Mouse (Mus musculus) ES-E14 (cell line): ENCODE data around the gene Satb1. TPM values are rescaled to one million over a fixed set of nuclear protein-coding genes. Genes with fewer than 3 reads are reported as not detected.

ENCODE experiments used
- DNase-seq: peaks from one replicate; pipeline ENCODE4 v3.0.0-alpha.2; 2013; ENCODE audit warnings: low read depth, low spot score
- H3K27ac ChIP-seq: 2 replicates; pipeline ENCODE4 v1.5.1; 2012; ENCODE audit warnings: low read depth, mild to moderate bottlenecking, low read length, moderate library complexity, mixed read lengths; ENCODE audit not compliant: poor library complexity, insufficient read depth, severe bottlenecking
- H3K36me3 ChIP-seq: 2 replicates; pipeline ENCODE4 v1.6.1; 2012; ENCODE audit warnings: mild to moderate bottlenecking, low read length, moderate library complexity, mixed read lengths; ENCODE audit not compliant: control insufficient read depth, poor library complexity, insufficient read depth, severe bottlenecking
- H3K4me1 ChIP-seq, 2 experiments: fragments of 150-350 bp in 1 of 2; sonication (generic) in 1 of 2; 2 replicates each; pipeline ENCODE4 v1.6.1; 2012; ENCODE audit warnings: low read length in 2 of 2, mild to moderate bottlenecking in 1 of 2, mixed read lengths in 1 of 2; ENCODE audit not compliant: control insufficient read depth in 2 of 2, insufficient read depth in 2 of 2, poor library complexity in 1 of 2
- H3K4me3 ChIP-seq, 2 experiments: fragments of 150-350 bp in 1 of 2; sonication (generic) in 1 of 2; 2 replicates each; pipeline ENCODE4 v1.5.1; 2012; ENCODE audit warnings: low read length in 2 of 2, low read depth in 1 of 2, mild to moderate bottlenecking in 1 of 2, mixed read lengths in 1 of 2; ENCODE audit not compliant: insufficient read depth in 1 of 2, poor library complexity in 1 of 2, severe bottlenecking in 1 of 2
- H3K9ac ChIP-seq: 2 replicates; pipeline ENCODE4 v1.6.1; 2012; ENCODE audit warnings: low read depth, mild to moderate bottlenecking, low read length, mixed read lengths; ENCODE audit not compliant: poor library complexity, insufficient read depth, severe bottlenecking
- H3K9me3 ChIP-seq: fragments of 150-350 bp; sonication (generic); 2 replicates; pipeline ENCODE4 v1.6.1; 2012; ENCODE audit warnings: low read depth, mild to moderate bottlenecking, low read length; ENCODE audit not compliant: control insufficient read depth, insufficient read depth
- CHD2 ChIP-seq: IDR thresholded peaks from 2 replicates; pipeline ENCODE4 v1.6.1; 2014; ENCODE audit warnings: mild to moderate bottlenecking, low read depth, low read length, inconsistent platforms
- HCFC1 ChIP-seq: IDR thresholded peaks from 2 replicates; pipeline ENCODE4 v1.6.1; 2012; ENCODE audit warnings: low read length, inconsistent platforms, borderline replicate concordance; ENCODE audit not compliant: insufficient read depth
- MAFK ChIP-seq: IDR thresholded peaks from 2 replicates; pipeline ENCODE4 v1.6.1; 2014; ENCODE audit warnings: mild to moderate bottlenecking, low read depth, low read length, inconsistent platforms; ENCODE audit not compliant: insufficient read depth
- ZC3H11A ChIP-seq: IDR thresholded peaks from 2 replicates; pipeline ENCODE4 v1.6.1; 2012; ENCODE audit warnings: low read depth, mild to moderate bottlenecking, inconsistent platforms, low read length, borderline replicate concordance
- ZNF384 ChIP-seq: IDR thresholded peaks from 2 replicates; pipeline ENCODE4 v1.6.1; 2012; ENCODE audit warnings: low read depth, low read length, inconsistent platforms
- in situ Hi-C, 2 experiments: fragments of 600-800 bp; cut with MboI; formaldehyde crosslinking; loops; one replicate each; pipeline ENCODE4 v1.15.1; 2025; ENCODE audit warnings: low sequenced_read_pairs in 2 of 2, inconsistent platforms in 1 of 2; ENCODE audit not compliant: unreplicated experiment in 2 of 2
- total RNA-seq: library from RNA; depleted of rRNA; stranded (reverse); fragments of 300-350 nt; gene quantifications from 2 replicates; pipeline ENCODE4 v1.2.3, GENCODE M21; 2012

Gene Satb1
- total RNA-seq, 1 experiment = 4.1 TPM

GRCm38 (mm10) chr17:51800208-51800607 is 32.9 kb downstream of the Satb1 start:
- H3K9ac ChIP-seq = no peak overlapping the region
- H3K4me3 ChIP-seq = no peak overlapping the region
- no peaks in the 10 kb centered on the region for H3K9me3 ChIP-seq
- in situ Hi-C loops = no loop called here
- no peak for TF ChIP-seq CHD2
- no peak for TF ChIP-seq HCFC1
- TF ChIP-seq ZNF384 = no peak
- no peak for TF ChIP-seq MAFK
- H3K4me1 ChIP-seq = no peaks in the 10 kb centered on the region
- H3K27ac ChIP-seq = no peak overlapping the region
- no peaks in the 10 kb centered on the region for H3K36me3 ChIP-seq
- no peak for DNase-seq

- in situ Hi-C loops = no loop called here
- TF ChIP-seq ZC3H11A (no peak), CHD2 (no peak), MAFK (no peak), ZNF384 (no peak), HCFC1 (no peak)
- Histone ChIP-seq H3K9ac (no peak overlapping the region), H3K4me3 (no peak overlapping the region), H3K9me3 (no peaks in the 10 kb centered on the region), H3K4me1 (no peaks in the 10 kb centered on the region), H3K36me3 (no peaks in the 10 kb centered on the region), H3K27ac (no peak overlapping the region)
- no peak for DNase-seq
Measured at GRCm38 (mm10) chr17:51796459-51796858, 36.6 kb downstream of the Satb1 start.

GRCm38 (mm10) chr17:51791226-51791625 is 41.9 kb downstream of the Satb1 start:
- DNase-seq = no peak
- H3K9me3 ChIP-seq = no peaks in the 10 kb centered on the region

GRCm38 (mm10) chr17:51790387-51791060 is 42.6 kb downstream of the Satb1 start:
- no peak for TF ChIP-seq ZC3H11A
- TF ChIP-seq CHD2 = no peak
- TF ChIP-seq HCFC1 = no peak
- no peak for TF ChIP-seq MAFK
- TF ChIP-seq ZNF384 = no peak
- Histone ChIP-seq H3K9me3 (no peaks in the 10 kb centered on the region), H3K4me1 (peaks cover 0 to 5% of the 10 kb centered on the region in 2 experiments; a peak in 1 of 4 replicates), H3K36me3 (no peaks in the 10 kb centered on the region), H3K4me3 (no peak overlapping the region), H3K9ac (no peak overlapping the region), H3K27ac (no peak overlapping the region)
- in situ Hi-C loops = no loop called here
- DNase-seq = peak; percentile 15

More at GRCm38 (mm10) chr17:51791226-51791625, 41.9 kb downstream of the Satb1 start:
- no peak for TF ChIP-seq HCFC1
- TF ChIP-seq CHD2 = no peak
- no peak for TF ChIP-seq ZC3H11A
- no peak for TF ChIP-seq MAFK
- TF ChIP-seq ZNF384 = no peak
- in situ Hi-C loops = no loop called here
- H3K4me1 ChIP-seq = peaks cover 0 to 5% of the 10 kb centered on the region in 2 experiments; a peak in 1 of 4 replicates
- no peaks in the 10 kb centered on the region for H3K36me3 ChIP-seq
- H3K9ac ChIP-seq = no peak overlapping the region
- no peak overlapping the region for H3K4me3 ChIP-seq
- no peak overlapping the region for H3K27ac ChIP-seq

GRCm38 (mm10) chr17:51789777-51790176 is 43.3 kb downstream of the Satb1 start:
- Histone ChIP-seq H3K4me1 (peaks cover 0 to 5% of the 10 kb centered on the region in 2 experiments; a peak in 1 of 4 replicates), H3K36me3 (no peaks in the 10 kb centered on the region), H3K27ac (no peak overlapping the region), H3K4me3 (no peak overlapping the region), H3K9ac (no peak overlapping the region), H3K9me3 (no peaks in the 10 kb centered on the region)
- TF ChIP-seq MAFK = no peak
- no peak for TF ChIP-seq ZC3H11A
- TF ChIP-seq HCFC1 = no peak
- no peak for TF ChIP-seq CHD2
- no peak for TF ChIP-seq ZNF384
- in situ Hi-C loops = no loop called here
- DNase-seq = no peak
